Mouse (Mus musculus) midbrain, embryonic 15.5 days (tissue): ENCODE results near the gene Olfr557. TPM values are rescaled to one million over a fixed set of nuclear protein-coding genes. Genes with fewer than 3 reads are reported as not detected.

Source experiments
- ATAC-seq: fragments of 200-750 bp; cut with Nextera tagmentation; replicated peaks from 2 replicates; pipeline ENCODE4 v1.8.0; 2017; ENCODE audit warnings: moderate TSS enrichment
- H3K27ac ChIP-seq: fragments of 300-500 bp; sonication (generic); 2 replicates; pipeline ENCODE4 v1.5.1; 2015; ENCODE audit warnings: mild to moderate bottlenecking, inconsistent platforms
- H3K27me3 ChIP-seq: fragments of 300-500 bp; sonication (generic); replicated peaks from 2 replicates; pipeline ENCODE4 v1.6.1; 2015; ENCODE audit warnings: inconsistent platforms
- H3K36me3 ChIP-seq: fragments of 300-500 bp; sonication (generic); replicated peaks from 2 replicates; pipeline ENCODE4 v1.6.1; 2015; ENCODE audit warnings: inconsistent platforms
- H3K4me1 ChIP-seq: fragments of 300-500 bp; sonication (generic); 2 replicates; pipeline ENCODE4 v1.6.1; 2015; ENCODE audit warnings: inconsistent platforms
- H3K4me2 ChIP-seq: fragments of 300-500 bp; sonication (generic); 2 replicates; pipeline ENCODE4 v1.6.1; 2015; ENCODE audit warnings: inconsistent platforms, mild to moderate bottlenecking, moderate library complexity
- H3K4me3 ChIP-seq: fragments of 300-500 bp; sonication (generic); 2 replicates; pipeline ENCODE4 v1.5.1; 2015; ENCODE audit warnings: mild to moderate bottlenecking, inconsistent platforms
- H3K9ac ChIP-seq: fragments of 300-500 bp; sonication (generic); 2 replicates; pipeline ENCODE4 v1.6.1; 2015; ENCODE audit warnings: mild to moderate bottlenecking, inconsistent platforms
- H3K9me3 ChIP-seq: fragments of 300-500 bp; sonication (generic); 2 replicates; pipeline ENCODE4 v1.6.1; 2016; ENCODE audit warnings: inconsistent platforms
- whole genome bisulfite sequencing: fragments of 180-500 bp; shearing (Covaris S2); methylation state at CpG from one replicate; pipeline ENCODE4 v1.1.7; 2015; ENCODE audit warnings: mixed read lengths; 5-methylcytosine and 5-hydroxymethylcytosine counted together
- polyA plus RNA-seq: library from polyadenylated mRNA; unstranded; fragments of >200 nt; fragmentation: Nextera tagmentation; extraction: Ambion mirVana; gene quantifications from 2 replicates; pipeline ENCODE4 v1.2.1, GENCODE M21; 2015

Olfr557 gene
- polyA plus RNA-seq, 1 experiment from 2014 or later, result not detected

DNA sequence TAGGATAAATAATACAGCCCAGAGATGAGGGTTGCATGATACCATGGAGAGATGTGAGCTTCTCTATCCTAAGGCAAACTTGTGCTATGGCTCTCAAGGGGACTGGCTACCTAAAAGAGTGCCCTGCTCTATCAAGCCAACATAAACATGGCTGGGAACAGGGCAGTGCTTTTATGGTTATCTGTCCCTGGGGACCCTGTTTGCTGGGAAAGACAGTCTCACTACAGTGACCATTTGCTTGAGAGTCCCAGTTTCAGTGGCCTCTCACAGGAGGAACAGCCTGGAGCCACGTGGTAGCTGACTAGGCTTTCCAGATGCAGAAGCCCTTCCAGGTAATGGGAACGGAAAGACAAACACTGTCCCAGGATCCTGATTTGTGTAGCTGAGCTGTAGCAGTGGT is 42.0 kb downstream of the Olfr557 start:
- Histone ChIP-seq H3K4me1 (no peaks in the 10 kb centered on the region), H3K4me3 (no peak overlapping the region), H3K27ac (no peak overlapping the region), H3K4me2 (no peak overlapping the region), H3K36me3 (no peaks in the 10 kb centered on the region), H3K9me3 (no peaks in the 10 kb centered on the region), H3K27me3 (no peaks in the 10 kb centered on the region), H3K9ac (no peak overlapping the region)
- WGBS, result 65% methylated on average over 2 of the region's 2 CpGs
- ATAC-seq, result no peak

Other genes with a start within 250 kb of the Olfr557 start
- 0.60 and 0.93 TPM in 2 replicates for gene Olfr543, start 214.2 kb upstream of the Olfr557 start, polyA plus RNA-seq
- 0.09 and 0.11 TPM in 2 replicates for gene Olfr544, start 207.6 kb upstream of the Olfr557 start, polyA plus RNA-seq
- 0.30 and 0.38 TPM in 2 replicates for gene Olfr545, start 196.3 kb upstream of the Olfr557 start, polyA plus RNA-seq
- not detected in 2 replicates for gene Olfr547, start 161.2 kb upstream of the Olfr557 start, polyA plus RNA-seq
- gene Olfr548-ps1, start 155.0 kb upstream of the Olfr557 start, polyA plus RNA-seq, result not detected in 2 replicates
- gene Olfr549, start 146.0 kb upstream of the Olfr557 start, polyA plus RNA-seq, result not detected in 2 replicates
- gene Trim21, start 130.4 kb upstream of the Olfr557 start, polyA plus RNA-seq, result 0.28 TPM in 1 of 2 replicates, not detected in the other
- gene Olfr550, start 124.5 kb upstream of the Olfr557 start, polyA plus RNA-seq, result not detected in 2 replicates
- not detected in 2 replicates for gene Olfr551, start 104.0 kb upstream of the Olfr557 start, polyA plus RNA-seq
- gene Olfr552, start 98.1 kb upstream of the Olfr557 start, polyA plus RNA-seq, result not detected in 2 replicates
- not detected in 2 replicates for gene Olfr553, start 77.7 kb upstream of the Olfr557 start, polyA plus RNA-seq
- not detected in 2 replicates for gene Olfr554, start 57.5 kb upstream of the Olfr557 start, polyA plus RNA-seq
- gene Olfr555, start 37.1 kb upstream of the Olfr557 start, polyA plus RNA-seq, result not detected in 2 replicates
- gene Olfr556, start 31.0 kb upstream of the Olfr557 start, polyA plus RNA-seq, result not detected in 2 replicates
- 6.2 and 8.5 TPM in 2 replicates for gene Trim68, start 8.6 kb upstream of the Olfr557 start, polyA plus RNA-seq
- 0.05 TPM in 1 of 2 replicates, not detected in the other for gene Olfr558, start 6.3 kb downstream of the Olfr557 start, polyA plus RNA-seq
- not detected in 2 replicates for gene Olfr33, start 23.2 kb downstream of the Olfr557 start, polyA plus RNA-seq
- gene Olfr559, start 31.6 kb downstream of the Olfr557 start, polyA plus RNA-seq, result not detected in 2 replicates
- not detected in 2 replicates for gene Olfr560, start 63.5 kb downstream of the Olfr557 start, polyA plus RNA-seq
- gene Olfr78, start 63.6 kb downstream of the Olfr557 start, polyA plus RNA-seq, result 0.09 TPM in 1 of 2 replicates, not detected in the other
- not detected in 2 replicates for gene Olfr561, start 75.3 kb downstream of the Olfr557 start, polyA plus RNA-seq
- not detected in 2 replicates for gene Olfr564, start 107.6 kb downstream of the Olfr557 start, polyA plus RNA-seq
- gene Olfr566, start 162.9 kb downstream of the Olfr557 start, polyA plus RNA-seq, result not detected in 2 replicates
- gene Olfr568, start 181.2 kb downstream of the Olfr557 start, polyA plus RNA-seq, result not detected in 2 replicates
- gene Olfr569, start 195.0 kb downstream of the Olfr557 start, polyA plus RNA-seq, result not detected in 2 replicates
- gene Olfr570, start 198.7 kb downstream of the Olfr557 start, polyA plus RNA-seq, result not detected in 2 replicates
- gene Olfr571, start 221.6 kb downstream of the Olfr557 start, polyA plus RNA-seq, result not detected in 2 replicates
- gene Olfr572, start 228.5 kb downstream of the Olfr557 start, polyA plus RNA-seq, result not detected in 2 replicates
- gene Olfr573-ps1, start 246.7 kb downstream of the Olfr557 start, polyA plus RNA-seq, result not detected in 2 replicates